Mouse (Mus musculus): ENCODE data around the gene Frmd8. TPM values are rescaled to one million over a fixed set of nuclear protein-coding genes. Genes with fewer than 3 reads are reported as not detected.
"Not testable (repeated sequence)": the region's sequence is repeated elsewhere in the genome, so short reads cannot be mapped to it uniquely, and the experiment has no call there.

The Frmd8 gene
- total RNA-seq, 2 experiments from 2014 or later, result 11.1 to 12.1 TPM

DNA sequence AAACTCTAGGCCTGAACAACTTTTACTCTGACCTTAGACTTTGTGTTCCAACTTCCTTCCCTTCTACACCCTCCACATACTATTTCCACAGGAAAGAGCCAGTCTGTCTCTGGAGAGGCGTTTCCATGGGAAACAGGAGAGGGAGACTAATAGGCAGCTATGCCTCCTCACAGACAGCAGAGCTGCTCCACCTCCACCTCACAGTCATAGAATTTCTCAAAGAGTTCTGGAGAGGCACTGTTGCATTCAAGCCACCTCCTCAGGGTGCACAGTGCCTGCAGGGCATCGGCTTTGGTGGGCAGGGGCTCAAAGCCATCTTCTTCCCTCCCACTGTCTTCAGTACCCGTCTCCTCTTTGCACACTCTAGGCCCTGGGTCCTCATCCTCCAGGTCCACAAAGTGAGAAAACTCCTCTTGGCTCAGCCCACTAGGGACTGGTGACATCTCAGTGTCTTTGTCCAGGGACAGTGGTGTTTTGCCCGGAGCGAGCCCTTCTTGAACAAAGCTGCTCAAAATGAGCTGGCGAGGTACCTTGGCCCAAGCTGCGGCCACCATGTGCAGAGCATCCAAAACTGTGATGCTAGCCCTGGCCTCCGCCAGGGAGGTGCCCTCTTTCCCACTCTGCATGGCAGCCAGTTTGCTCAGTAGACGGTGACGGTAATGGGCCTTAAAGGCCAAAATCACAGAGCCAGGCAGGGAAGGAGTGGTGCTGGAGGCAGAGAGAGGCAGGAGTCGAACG, 16.6 kb upstream of the Frmd8 start:
- no peak for DNase-seq (ENCODE audit: low spot score in 2 of 2)
- intact Hi-C loops (cut with DNase I), result no loop called here

DNA sequence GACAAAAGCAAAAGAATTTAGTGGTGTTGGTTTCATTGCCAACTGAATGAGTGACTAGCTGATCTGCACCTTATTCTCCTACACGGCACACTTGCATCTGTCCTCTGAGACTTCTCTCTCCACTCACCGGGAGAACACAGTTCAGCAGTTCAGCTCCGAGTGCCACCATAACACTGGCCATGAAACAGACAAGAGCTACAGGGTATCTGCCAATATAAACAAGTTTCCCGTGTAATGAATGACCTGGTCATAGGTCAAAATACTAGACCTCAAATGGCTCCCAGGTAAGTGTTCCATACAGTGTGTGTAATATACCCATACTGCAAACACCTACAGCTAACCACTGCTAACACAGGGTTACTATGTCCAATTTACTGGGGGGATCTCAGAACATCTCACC, 14.1 kb upstream of the Frmd8 start:
- intact Hi-C loops (cut with DNase I), result loop anchor here (10.0 kb wide), 1 partner anchor 174 kb away; no protein-coding TSS in a partner anchor
- no peak for DNase-seq (ENCODE audit: low spot score in 2 of 2)

DNA sequence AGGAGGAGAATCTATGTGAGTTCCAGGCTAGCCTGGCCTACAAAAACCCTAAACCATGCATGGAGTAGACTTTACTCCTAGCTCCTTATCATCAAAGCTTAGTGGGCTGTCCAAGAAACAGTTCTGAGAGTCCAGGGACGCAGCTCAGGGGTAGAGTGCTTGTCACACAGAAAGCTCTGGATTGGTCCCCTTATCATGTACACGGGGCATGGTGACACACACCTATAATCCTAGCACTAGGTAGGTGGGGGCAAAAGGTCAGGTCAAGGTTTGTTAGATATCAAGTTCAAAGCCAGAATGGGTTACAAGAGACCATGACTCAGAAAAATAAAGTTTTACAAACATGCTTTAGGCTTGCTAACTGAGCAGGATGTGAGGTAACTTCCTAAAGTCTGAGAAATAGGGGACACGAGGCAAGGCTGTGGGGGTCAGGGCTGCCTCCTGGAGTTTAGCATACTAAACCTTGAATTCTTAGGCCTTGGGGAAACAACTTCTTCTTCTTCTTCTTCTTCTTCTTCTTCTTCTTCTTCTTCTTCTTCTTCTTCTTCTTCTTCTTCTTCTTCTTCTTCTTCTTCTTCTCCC, 12.3 kb upstream of the Frmd8 start:
- intact Hi-C loops (cut with DNase I), result loop anchor here (10.0 kb wide), 1 partner anchor 173 kb away; no protein-coding TSS in a partner anchor

DNA sequence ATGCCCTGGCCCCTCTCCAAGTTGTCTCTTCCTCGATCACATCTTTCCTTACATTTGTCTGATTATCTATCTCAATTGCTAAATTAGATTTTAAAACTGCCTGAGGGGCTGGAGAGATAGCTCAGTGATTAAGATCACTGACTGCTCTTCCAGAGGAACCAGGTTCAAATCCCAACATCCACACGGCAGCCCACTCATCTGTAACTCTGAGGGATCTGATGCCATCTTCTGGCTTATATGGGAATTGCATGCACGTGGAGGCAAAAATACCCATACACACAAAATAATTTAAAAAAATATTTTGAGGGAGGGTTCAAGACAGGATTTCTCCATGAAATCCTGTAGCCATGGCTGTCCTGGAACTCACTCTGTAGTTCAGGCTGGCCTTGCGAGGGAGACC, 10.8 kb upstream of the Frmd8 start:
- intact Hi-C loops (cut with DNase I), result loop anchor here (10.0 kb wide), 1 partner anchor 171 kb away; no protein-coding TSS in a partner anchor
- DNase-seq (ENCODE audit: low spot score in 2 of 2), result peak in 1 of 2 experiments; percentile 30

More for the DNA sequence above, 12.3 kb upstream of the Frmd8 start:
- no peak for DNase-seq (ENCODE audit: low spot score in 2 of 2)

DNA sequence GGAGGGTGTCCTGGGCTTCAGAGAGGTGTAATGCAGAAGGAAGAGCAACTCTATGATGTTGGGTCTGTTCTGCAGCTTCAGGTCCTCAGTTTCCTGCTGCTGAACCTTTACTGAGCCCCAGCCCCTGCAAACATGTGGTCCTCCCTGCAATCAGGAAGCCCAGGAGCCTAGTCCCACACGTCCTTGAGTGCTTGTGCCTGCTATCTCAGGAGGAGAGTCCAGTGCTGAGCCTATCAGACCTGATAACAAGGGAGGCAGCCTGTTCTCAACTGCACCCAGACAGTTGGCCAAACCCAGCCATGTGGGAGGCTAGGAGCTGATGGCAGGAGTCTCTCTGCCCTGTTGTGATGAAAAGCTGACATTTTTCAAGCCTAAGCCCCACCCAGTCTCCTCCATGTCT, 8.9 kb upstream of the Frmd8 start:
- DNase-seq (ENCODE audit: low spot score in 2 of 2), result no peak
- intact Hi-C loops (cut with DNase I), result loop anchor here (10.0 kb wide), 1 partner anchor 169 kb away; no protein-coding TSS in a partner anchor

DNA sequence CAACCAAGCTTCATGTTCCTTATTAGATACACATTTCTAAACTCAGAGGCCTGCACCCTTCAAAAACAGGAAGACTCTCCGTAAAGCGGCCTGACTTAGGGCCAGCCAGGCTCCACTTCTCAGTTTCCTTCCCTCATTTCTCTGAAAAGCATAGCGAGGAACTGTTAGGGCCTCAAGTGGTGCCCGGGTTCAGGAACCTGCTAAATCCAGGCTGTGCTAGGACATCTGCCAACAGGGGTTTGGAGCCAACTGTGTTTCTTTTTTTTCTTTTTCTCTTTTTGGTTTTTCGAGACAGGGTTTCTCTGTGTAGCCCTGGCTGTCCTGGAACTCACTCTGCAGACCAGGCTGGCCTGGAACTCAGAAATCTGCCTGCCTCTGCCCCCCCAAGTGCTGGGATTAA, 7.0 kb upstream of the Frmd8 start:
- intact Hi-C loops (cut with DNase I), result loop anchor here (10.0 kb wide), 1 partner anchor 167 kb away; no protein-coding TSS in a partner anchor
- DNase-seq (ENCODE audit: low spot score in 2 of 2), result not testable (repeated sequence)

DNA sequence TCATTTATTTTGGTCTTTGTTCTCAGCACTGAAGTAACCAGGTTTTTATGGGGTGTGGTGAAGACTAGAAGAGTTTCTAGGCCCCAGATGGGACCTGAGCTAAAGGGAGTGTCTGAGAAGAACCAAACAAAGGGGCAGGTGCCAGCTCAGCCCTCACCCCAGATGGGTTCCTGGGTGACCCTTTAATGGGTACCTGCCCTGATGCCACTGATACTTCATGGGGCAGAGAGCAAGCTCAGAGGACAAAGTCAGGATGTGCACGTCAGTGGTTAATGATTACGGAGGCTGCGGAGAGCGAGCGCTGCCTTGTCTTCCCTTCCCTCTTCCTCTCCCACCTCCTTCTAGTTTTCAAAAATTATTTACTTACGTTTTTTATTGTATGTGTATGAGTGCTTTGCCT, 6.1 kb upstream of the Frmd8 start:
- intact Hi-C loops (cut with DNase I), result loop anchor here (10.0 kb wide), 1 partner anchor 166 kb away; no protein-coding TSS in a partner anchor

DNA sequence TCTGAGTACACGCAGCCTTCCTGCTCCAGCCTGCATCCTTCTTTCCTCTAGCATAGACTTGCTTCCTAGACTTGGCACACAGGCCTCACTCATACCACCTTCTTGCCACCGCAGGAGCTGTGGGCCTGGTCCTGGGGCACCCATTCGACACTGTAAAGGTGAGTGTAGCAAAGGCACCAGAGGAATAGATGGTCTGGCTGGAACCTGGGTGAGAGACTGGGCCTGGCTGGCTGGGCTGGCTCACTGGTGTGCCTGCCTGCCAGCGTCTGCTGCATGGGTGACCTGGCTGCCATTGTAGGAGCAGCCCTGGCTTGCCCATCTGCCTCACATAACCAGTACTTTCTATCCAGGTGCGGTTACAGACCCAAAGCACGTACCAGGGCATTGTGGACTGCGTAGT, 4.7 kb upstream of the Frmd8 start:
- intact Hi-C loops (cut with DNase I), result loop anchor here (2.0 to 10.0 kb wide), 2 partner anchors 93 to 165 kb away; no protein-coding TSS in a partner anchor
- DNase-seq (ENCODE audit: low spot score in 2 of 2), result no peak

More for the DNA sequence above, 6.1 kb upstream of the Frmd8 start:
- no peak for DNase-seq (ENCODE audit: low spot score in 2 of 2)

DNA sequence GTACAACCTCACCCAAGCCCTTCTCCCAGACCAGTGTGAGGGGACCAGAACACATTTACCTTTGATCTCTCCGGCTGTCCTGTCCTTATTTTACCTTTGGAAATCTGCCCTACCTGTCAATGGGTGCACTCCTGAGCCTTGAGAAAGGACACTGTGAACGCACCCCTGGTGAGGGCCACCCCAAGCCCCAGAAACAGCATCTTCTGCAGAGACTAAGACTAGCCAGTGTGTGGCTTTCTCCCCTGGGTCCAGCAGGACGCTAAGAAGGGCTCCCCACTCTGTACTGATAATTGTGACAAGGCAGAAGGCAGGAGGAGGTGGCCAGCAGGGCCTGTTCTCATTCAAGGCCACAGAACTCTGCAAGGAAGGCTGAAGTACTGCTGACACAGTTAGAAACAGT, 3.8 kb upstream of the Frmd8 start:
- no peak for DNase-seq (ENCODE audit: low spot score in 2 of 2)
- intact Hi-C loops (cut with DNase I), result loop anchor here (2.0 kb wide), 1 partner anchor 92 kb away; no protein-coding TSS in a partner anchor

DNA sequence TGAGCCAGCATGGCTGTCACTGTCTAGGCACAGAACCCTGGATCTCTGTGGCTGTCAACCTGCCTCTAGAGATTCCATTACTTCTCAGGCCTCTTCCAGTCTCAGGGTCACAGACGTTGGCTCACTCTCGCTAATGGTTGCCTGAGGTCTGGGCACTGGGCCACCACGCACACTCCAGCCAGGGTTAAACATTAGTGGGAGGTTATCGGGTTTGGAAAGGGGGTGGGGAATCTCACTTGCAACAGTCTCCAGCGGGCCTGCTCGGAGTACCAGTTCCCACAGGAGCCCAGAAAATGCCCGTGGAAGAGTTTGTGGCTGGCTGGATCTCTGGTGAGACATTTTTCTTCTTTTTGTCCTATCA, 3.3 kb upstream of the Frmd8 start:
- no peak for DNase-seq (ENCODE audit: low spot score in 2 of 2)
- intact Hi-C loops (cut with DNase I), result loop anchor here (2.0 kb wide), 1 partner anchor 92 kb away; no protein-coding TSS in a partner anchor

DNA sequence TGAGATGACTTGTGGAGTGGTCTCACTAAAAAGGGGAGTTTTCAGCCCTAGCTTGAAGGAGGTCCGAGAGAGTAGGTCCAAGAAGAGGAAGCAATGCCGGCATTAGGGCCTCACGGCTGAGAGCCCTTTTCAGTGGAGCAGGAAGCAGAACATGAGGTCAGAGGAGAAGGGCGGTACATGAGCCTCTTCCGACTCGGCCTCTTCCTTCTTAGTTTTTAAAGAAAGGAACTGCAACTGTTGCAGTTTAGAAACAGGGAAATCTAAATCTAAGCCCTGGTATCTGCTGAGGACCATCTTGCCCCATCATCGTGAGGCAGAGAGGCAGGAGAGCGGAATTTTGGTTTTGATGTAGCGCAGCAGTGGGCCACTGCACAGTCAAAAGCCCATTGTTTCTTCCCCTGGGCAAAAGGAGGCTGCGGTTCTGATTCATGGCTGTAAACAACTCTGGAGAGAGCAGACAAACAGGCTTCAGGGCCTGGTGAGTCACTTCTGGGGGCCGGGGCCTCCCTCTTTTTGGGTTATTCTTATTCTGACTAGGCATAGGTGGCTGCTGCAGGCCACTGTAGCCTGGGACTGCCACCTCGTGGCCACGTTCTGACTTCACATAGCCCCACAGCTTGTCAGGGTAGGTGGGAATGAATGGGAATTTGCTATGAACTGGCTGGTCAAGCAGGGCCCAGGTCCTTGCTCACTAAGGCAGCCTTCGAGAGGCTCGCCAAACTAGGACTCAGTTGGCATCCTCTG, 2.7 kb upstream of the Frmd8 start, which contains the start of gene Slc25a45:
TSS of gene Slc25a45 (plus strand) at position 191 of the 744 bp plus-strand sequence.
- intact Hi-C loops (cut with DNase I), result loop anchor here (2.0 kb wide), 2 partner anchors 85 to 91 kb away; no protein-coding TSS in a partner anchor
- peak; percentile 77 to 82 for DNase-seq (ENCODE audit: low spot score in 2 of 2)

DNA sequence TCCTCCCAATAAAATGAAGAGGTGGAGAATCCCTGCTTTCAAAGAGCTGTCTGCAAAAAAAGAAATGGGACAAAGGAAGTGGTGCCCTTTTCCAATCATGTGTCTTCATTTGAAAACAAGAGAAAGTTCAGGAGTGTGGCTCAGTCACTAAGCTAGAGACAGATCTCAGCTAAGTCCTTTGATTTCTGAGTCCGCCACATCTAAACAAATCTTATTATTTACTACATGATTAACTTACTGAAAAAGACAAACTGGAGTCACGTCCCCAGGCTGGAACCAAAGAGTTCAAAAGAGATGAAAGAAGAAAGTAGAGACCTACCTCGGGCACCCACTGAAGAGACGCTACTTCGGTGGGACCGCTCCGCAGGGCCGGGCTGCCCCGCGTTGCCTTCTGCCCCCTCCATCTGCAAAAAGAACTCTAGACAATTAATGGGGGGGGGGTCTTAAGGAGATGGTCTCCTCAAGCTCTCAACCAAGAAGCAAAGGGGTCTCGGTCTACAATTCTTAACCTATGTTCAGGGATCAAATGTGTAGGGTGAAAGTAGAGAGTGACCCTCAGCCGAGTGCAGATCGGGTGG, 594 bp downstream of the Frmd8 start:
- DNase-seq (ENCODE audit: low spot score in 2 of 2), result no peak
- intact Hi-C loops (cut with DNase I), result no loop called here

DNA sequence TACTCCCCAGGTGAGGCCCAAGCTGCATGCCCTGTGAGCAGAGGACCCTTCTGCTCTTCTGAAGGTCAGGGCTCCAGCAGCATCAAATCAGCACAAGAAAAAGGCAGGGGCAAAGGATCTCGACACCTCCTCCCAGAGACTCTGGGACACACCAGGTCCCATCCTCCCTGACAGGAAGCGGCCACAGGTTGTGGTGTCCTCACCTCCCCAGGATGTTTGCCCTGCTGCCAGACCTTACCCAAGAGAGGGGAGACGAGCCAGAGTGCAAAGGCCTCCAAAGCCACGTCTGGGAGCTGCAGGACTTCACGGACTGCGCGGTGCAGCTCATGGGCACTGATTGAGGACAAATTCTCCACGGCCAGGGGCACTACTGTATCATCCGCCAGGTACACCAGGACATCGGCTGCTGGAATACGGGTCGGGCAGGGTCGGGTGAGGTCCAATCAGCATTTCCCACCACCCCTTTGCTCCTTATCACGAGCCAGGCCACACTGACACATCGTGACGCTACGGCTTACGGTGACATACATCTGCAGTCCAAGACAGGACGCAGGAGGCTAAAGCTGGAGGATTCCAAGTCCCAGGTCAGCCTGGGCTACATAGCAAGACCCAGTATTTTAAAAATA, 2.0 kb downstream of the Frmd8 start:
- intact Hi-C loops (cut with DNase I), result no loop called here
- DNase-seq (ENCODE audit: low spot score in 2 of 2), result no peak

DNA sequence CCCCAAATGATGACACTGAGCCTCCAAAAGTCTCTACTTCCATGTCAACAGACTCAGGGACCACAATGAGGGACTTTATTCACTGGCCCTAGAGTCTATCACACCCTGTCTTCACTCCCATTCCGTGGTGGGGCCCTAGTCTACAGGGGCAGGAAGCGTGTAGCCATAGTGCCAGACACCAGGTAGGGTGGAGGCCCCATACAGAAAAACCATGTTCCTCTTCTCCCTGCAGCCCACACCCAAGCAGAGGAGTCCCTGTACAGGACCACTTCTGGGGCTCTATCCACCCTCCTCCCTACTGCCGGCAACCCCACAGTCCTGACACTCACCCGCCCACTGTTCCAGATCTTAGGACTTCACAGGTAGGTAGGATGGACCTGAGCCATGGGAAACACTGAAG, 2.5 kb downstream of the Frmd8 start:
- no peak for DNase-seq (ENCODE audit: low spot score in 2 of 2)
- intact Hi-C loops (cut with DNase I), result no loop called here

DNA sequence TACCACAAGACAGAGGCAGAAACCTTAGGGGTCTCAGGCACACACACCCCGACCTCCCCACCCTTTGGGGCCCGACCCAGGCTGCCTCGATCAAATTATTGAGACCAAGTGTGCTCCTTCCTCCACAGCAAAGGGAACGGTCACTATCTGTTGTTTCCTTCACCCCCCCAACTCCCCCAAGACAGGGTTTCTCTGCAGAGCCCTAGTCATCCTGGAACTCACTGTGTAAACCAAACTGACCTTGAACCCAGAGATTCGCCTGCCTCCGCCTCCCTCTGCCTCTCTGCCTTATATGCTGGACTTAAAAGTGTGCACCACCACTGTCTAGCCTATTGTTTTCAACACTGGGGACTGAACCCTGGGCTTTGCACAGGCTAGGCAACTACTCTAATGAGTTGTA, 3.4 kb downstream of the Frmd8 start:
- intact Hi-C loops (cut with DNase I), result no loop called here
- DNase-seq (ENCODE audit: low spot score in 2 of 2), result no peak

DNA sequence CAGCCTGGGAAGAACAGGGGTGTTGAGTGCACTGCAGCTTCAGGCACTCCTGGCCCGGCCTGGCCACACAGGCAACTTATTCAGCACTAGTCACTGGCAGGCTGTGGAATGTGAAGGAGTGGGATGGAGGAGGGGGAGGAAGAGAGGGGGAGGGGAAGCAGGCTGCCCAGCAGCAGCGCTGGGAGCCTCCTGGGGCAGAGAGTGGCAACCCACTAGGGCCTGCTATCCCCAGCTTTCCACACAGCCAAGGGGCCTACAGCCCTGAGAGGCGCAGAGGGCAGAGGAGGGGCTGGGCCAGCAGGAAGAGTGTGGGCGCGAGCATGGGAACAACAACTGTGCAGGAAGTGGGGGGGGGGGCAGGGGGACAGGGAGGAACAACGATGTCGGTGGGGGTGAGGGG, 3.8 kb downstream of the Frmd8 start:
- intact Hi-C loops (cut with DNase I), result no loop called here
- DNase-seq (ENCODE audit: low spot score in 2 of 2), result peak in 1 of 2 experiments; percentile 28

DNA sequence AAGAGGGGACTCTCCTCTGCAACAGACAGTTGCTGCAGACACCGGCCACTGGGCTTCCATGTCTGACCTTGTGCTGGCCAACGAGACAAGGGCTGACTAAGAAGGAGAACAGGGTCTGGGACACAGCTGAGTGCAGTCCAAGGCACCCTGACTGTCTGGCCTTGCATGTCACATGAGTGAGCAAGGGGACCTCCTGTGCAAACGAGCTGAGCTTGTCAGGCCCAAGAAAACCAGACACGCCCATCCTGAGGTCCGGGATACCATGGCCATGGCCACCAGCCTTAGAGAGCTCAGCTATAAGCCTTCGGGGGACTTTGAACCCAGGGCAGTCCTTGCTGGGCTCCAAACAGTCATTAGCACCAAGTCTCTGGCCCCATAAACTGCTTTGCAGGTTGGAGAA, 7.0 kb downstream of the Frmd8 start:
- intact Hi-C loops (cut with DNase I), result no loop called here

DNA sequence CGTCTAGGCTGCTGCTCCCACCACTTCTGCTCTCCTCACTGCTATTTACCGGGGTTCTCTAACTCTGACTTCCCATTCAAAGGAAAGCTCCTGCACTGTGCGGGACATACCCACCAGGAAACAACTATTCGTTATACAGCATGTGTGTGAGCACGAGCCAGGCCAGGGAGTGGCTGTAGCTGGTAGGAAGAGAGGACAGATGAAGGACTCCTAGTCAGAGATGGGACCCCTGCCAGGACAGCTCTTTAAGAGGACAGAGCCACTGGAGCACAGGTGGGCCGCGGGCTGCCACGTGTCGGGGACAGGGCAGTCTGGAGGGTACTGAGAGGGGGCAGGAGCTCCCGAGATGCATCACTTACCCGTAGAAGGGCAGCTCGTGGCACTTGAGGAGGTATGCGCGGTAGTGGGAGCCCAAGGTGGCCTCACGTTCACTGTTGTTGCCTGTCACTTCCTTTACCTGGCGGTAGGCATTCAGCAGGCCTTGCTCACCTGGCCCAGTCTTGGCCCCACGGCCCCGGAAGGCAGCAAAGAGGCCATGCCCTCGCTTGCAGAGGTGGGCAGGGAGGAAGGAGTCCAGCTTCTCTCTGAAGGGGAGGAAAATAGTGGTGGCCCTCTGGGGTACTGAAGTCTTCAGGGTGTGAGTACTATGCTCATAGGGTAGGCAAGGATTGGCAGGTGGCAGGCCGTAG, 10.2 kb downstream of the Frmd8 start:
- DNase-seq (ENCODE audit: low spot score in 2 of 2), result no peak

More for the DNA sequence above, 7.0 kb downstream of the Frmd8 start:
- no peak for DNase-seq (ENCODE audit: low spot score in 2 of 2)

More for the DNA sequence above, 10.2 kb downstream of the Frmd8 start:
- intact Hi-C loops (cut with DNase I), result no loop called here

Data from left cerebral cortex, postnatal 14 days (tissue).